Mouse (Mus musculus) liver, embryonic 14 days (tissue): ENCODE data around the gene Gm7356. TPM values are rescaled to one million over a fixed set of nuclear protein-coding genes. Genes with fewer than 3 reads are reported as not detected.

Experiments
- polyA plus RNA-seq: library from polyadenylated mRNA; depleted of rRNA; stranded (reverse); fragments of >200 nt; gene quantifications from 2 replicates; pipeline ENCODE4 v1.2.3, GENCODE M21; 2012; rRNA removed

Gene Gm7356
- polyA plus RNA-seq, result not detected in 2 replicates

DNA sequence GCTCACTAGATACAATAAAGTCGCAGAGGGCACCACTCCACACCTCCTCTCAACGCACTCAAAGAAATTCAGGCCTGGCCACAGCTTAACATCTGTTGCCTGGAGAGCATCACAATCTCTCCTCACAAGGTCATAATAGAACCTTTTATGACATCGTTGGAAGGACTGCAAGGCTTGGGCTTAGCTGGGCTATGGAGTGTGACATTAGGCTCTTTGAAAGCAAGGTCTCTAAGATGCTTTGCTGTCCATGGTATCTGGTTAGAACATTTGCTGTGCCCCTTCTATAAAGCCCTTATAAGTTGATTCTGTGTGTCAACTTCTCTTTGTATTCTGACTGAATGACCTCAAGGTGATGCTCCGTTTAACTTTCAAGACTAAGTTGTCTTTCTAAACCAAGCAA lies at the start of gene Gm7356:
Gene Gm7356, minus strand, starts transcription at position 101 of the 400 bp plus-strand sequence.

Other genes starting within 250 kb of the Gm7356 start
- gene Afdn, start 243.2 kb downstream of the Gm7356 start, polyA plus RNA-seq, result 7.4 and 8.1 TPM in 2 replicates
- gene Tcte2, start 241.9 kb downstream of the Gm7356 start, polyA plus RNA-seq, result 0.16 and 0.27 TPM in 2 replicates
- not detected in 2 replicates for gene Gm7168, start 55.3 kb downstream of the Gm7356 start, polyA plus RNA-seq
- gene Gm7358, start 55.8 kb upstream of the Gm7356 start, polyA plus RNA-seq, result not detected in 2 replicates
- gene Dact2, start 200.6 kb upstream of the Gm7356 start, polyA plus RNA-seq, result 0.70 and 0.90 TPM in 2 replicates